Mouse (Mus musculus): ENCODE results near the gene Hoxb9. TPM values are rescaled to one million over a fixed set of nuclear protein-coding genes. Genes with fewer than 3 reads are reported as not detected.

Gene Hoxb9
- polyA plus RNA-seq, 1 experiment from 2014 or later, result 22.4 TPM

DNA sequence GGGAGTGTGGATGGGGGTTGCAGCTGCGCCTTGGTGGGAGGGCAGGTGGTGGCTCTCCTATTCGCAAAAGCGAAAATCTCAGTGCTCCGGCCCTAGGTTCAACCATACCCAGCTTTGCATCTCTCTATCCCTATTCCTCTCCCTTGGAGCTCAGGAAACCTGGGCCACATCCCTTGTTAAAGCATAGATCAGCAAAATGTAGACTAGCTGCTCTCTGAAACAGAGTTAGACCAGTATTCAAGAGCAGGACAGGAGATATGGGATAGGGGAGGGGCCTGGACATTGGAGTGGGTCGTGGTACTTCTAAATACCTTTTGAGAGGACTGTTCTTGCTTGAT is 44.1 kb downstream of the Hoxb9 start:
- Histone ChIP-seq H3K9me3 (ENCODE audit: control insufficient read depth, low read length) (no peaks in the 10 kb centered on the region), H3K27me3 (ENCODE audit: control insufficient read depth, insufficient read depth, low read length) (peaks cover 89% of the 10 kb centered on the region), H3K9ac (peak overlapping the region; percentile 97), H3K36me3 (replicated peaks; ENCODE audit: control insufficient read depth, insufficient read depth) (no peaks in the 10 kb centered on the region), H3K4me2 (replicated peaks) (peak overlapping the region; percentile 77), H3K4me1 (replicated peaks; ENCODE audit: control insufficient read depth, insufficient read depth, low read length) (no peaks in the 10 kb centered on the region; the same call in 1 of the 2 replicates), H3K4me3 (replicated peaks; ENCODE audit: low read length) (peak overlapping the region; percentile 48), H3K27ac (peak overlapping the region; percentile 99)
- no peak for DNase-seq (ENCODE audit: low spot score)
- WGBS, result under 1% methylated on average over 5 of the region's 5 CpGs
- no peak for ATAC-seq (ENCODE audit: low FRiP score)

DNA sequence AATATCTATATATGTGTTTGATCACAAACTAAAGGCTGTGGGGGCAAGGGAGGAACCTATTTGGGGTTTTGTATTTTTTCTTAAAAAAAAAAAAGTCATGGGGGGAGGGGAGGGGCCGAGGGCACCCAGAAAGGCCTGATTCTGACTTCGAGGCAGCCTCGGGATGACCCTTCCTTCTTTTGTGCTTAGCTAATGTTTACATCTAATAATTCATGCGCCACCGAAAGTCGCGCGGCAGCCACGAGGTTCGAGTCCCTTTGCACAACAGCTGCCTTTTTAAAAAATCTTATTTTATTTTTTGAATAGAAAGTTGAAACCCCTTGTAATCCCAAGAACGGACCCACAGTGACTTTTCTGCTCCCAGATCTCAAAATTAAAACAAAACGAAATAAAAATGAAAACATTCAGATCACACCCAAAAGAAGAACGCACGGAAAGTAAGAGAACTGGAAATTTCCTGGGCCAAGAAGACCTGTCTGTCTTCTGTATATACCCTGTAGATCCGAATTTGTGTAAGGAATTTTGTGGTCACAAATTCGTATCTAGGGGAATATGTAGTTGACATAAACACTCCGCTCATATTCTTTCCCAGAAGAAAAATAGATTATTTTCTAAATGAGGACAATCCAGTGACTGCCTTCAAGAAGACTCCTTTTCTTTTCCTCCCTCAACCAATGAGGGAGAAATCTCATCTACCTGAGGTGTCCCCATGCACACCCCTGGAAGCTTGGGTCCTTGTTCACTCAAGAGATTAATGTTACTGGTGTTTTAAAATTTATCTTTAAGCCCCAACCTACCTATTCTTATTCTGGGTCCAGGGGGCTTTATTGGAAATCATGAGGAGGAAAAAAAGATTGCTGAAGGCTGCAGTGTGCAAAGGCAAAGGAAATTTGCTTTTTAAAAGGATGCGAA is 45.7 kb downstream of the Hoxb9 start:
- DNase-seq (ENCODE audit: low spot score) (no peak), ATAC-seq (ENCODE audit: low FRiP score) (no peak)
- WGBS, result 5% methylated on average over 18 of the region's 18 CpGs
- no peaks in the 10 kb centered on the region; the same call in 1 of the 2 replicates for H3K4me1 ChIP-seq (replicated peaks; ENCODE audit: control insufficient read depth, insufficient read depth, low read length)
- peak overlapping the region; percentile 48 for H3K4me3 ChIP-seq (replicated peaks; ENCODE audit: low read length)
- H3K36me3 ChIP-seq (replicated peaks; ENCODE audit: control insufficient read depth, insufficient read depth), result no peaks in the 10 kb centered on the region
- peak overlapping the region; percentile 97 for H3K9ac ChIP-seq
- H3K27me3 ChIP-seq (ENCODE audit: control insufficient read depth, insufficient read depth, low read length), result peaks cover 90% of the 10 kb centered on the region
- no peaks in the 10 kb centered on the region for H3K9me3 ChIP-seq (ENCODE audit: control insufficient read depth, low read length)
- H3K27ac ChIP-seq, result peak overlapping the region; percentile 99
- peak overlapping the region; percentile 77 for H3K4me2 ChIP-seq (replicated peaks)

DNA sequence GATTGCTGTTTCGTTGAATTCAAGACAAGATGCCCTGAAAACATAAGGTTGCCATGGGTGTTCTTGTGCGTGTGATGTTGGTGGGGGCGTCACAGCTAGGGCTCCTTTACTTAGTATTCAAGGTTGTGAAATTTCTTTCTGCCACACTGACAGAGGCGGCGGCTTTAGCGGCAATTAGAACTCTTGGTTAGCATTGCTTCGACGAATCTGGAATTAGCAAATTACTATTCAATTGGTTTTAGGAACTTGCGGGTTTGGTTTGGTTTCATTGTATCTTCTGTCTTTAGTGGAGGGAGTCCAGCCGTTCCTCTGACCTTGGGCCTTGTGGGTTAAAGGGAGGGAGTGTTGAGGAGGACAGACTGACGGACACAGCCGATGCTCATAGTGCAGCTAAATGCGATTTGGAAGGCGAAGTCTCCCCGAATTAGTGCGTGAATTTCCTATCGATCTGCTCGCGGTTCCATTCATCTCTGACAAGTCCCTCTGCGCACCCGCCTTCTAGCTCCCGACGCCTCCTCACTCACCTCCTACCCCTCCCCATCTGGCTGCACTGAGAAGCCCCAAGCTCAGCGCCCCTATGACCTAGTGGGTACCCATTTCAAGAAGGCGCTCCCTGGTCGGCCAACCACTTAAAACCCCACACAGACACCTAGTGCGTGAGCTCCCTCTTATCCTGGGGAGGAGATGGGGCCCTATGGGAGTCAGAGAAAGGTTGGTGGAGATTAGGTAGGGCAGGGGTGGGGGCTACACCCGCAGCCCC is 46.5 kb downstream of the Hoxb9 start, which contains the start of gene Hoxb4:
TSS of gene Hoxb4 (plus strand) at position 660 of the 760 bp plus-strand sequence.
- ATAC-seq (ENCODE audit: low FRiP score) (peak; percentile 51), DNase-seq (ENCODE audit: low spot score) (no peak)
- peak within 1 kb of the TSS; percentile 99 for H3K27ac ChIP-seq
- no peaks in the 10 kb centered on the region; the same call in 1 of the 2 replicates for H3K4me1 ChIP-seq (replicated peaks; ENCODE audit: control insufficient read depth, insufficient read depth, low read length)
- H3K4me3 ChIP-seq (replicated peaks; ENCODE audit: low read length), result peak within 1 kb of the TSS; percentile 48
- H3K36me3 ChIP-seq (replicated peaks; ENCODE audit: control insufficient read depth, insufficient read depth), result no peaks in the 10 kb centered on the region
- H3K4me2 ChIP-seq (replicated peaks), result peak within 1 kb of the TSS; percentile 77
- 1% methylated on average over 28 of the region's 28 CpGs for WGBS
- no peaks in the 10 kb centered on the region for H3K9me3 ChIP-seq (ENCODE audit: control insufficient read depth, low read length)
- H3K9ac ChIP-seq, result peak within 1 kb of the TSS; percentile 97
- peaks cover 90% of the 10 kb centered on the region for H3K27me3 ChIP-seq (ENCODE audit: control insufficient read depth, insufficient read depth, low read length)

DNA sequence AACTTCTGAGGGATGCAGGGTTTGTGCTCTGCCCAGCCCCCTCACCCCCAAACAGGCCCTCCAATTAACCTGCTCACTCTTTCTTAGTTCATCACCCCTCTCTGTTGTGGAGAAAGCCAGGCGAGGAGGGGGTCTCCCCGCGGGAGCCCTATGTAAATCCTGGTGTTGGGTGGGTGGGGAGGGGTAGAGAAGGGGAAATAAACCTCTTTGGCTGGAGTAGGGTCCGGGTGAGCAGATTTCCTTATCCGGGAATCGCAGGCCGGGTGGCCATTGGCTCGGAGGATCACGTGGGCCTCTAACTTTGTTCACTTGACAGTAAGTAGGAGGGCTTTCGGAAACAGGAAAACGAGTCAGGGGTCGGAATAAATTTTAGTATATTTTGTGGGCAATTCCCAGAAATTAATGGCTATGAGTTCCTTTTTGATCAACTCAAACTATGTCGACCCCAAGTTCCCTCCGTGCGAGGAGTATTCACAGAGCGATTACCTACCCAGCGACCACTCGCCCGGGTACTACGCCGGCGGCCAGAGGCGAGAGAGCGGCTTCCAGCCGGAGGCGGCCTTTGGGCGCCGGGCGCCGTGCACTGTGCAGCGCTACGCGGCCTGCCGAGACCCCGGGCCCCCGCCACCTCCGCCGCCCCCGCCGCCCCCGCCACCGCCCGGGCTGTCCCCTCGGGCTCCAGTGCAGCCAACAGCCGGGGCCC is 47.3 kb downstream of the Hoxb9 start:
- ATAC-seq (ENCODE audit: low FRiP score), result peak; percentile 71
- Histone ChIP-seq H3K4me3 (replicated peaks; ENCODE audit: low read length) (peak overlapping the region; percentile 48), H3K27ac (peak overlapping the region; percentile 99), H3K4me2 (replicated peaks) (peak overlapping the region; percentile 77), H3K36me3 (replicated peaks; ENCODE audit: control insufficient read depth, insufficient read depth) (no peaks in the 10 kb centered on the region), H3K9me3 (ENCODE audit: control insufficient read depth, low read length) (no peaks in the 10 kb centered on the region), H3K9ac (peak overlapping the region; percentile 97), H3K4me1 (replicated peaks; ENCODE audit: control insufficient read depth, insufficient read depth, low read length) (no peaks in the 10 kb centered on the region; the same call in 1 of the 2 replicates), H3K27me3 (ENCODE audit: control insufficient read depth, insufficient read depth, low read length) (peaks cover 90% of the 10 kb centered on the region)
- under 1% methylated on average over 36 of the region's 45 CpGs for WGBS
- peak; percentile 77 for DNase-seq (ENCODE audit: low spot score)

DNA sequence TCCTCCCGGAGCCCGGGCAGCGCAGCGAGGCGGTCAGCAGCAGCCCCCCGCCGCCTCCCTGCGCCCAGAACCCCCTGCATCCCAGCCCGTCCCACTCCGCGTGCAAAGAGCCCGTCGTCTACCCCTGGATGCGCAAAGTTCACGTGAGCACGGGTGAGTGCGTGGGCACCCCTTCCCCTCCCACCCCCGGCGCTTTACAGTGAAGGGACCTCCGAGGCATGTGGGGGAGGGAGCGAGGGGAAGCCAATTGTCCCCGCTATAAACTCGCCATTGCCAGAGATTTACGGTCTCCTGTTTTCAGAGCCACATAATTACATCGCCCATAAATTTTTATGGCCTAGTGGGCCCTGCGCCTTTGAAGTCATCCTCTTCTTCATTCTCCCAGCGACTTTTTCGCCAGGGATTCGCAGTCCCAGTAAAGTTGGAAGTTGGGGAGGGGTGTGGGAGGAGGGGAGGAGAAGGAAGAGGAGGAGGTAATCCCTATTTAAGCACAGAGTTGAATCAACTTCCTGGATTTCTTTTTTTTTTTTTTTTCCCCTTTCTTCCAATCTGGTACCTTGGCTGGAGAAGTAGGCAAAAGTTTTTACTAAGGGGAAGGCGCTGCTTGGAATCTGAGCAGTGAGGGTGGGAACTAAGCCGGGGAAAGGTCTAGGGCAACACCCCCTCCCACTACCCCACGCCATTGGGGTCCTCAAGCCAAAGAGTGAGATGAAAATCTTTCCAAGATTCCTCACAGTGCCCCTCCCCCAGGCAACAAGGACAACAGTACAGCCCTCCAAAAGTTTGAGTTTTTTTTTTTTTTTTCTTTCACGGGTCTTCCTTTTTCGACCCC is 48.0 kb downstream of the Hoxb9 start:
- H3K9me3 ChIP-seq (ENCODE audit: control insufficient read depth, low read length), result no peaks in the 10 kb centered on the region
- no peaks in the 10 kb centered on the region for H3K36me3 ChIP-seq (replicated peaks; ENCODE audit: control insufficient read depth, insufficient read depth)
- H3K27ac ChIP-seq, result peak overlapping the region; percentile 99
- WGBS, result under 1% methylated on average over 33 of the region's 34 CpGs
- peak; percentile 58 for ATAC-seq (ENCODE audit: low FRiP score)
- H3K4me3 ChIP-seq (replicated peaks; ENCODE audit: low read length), result peak overlapping the region; percentile 48
- H3K9ac ChIP-seq, result peak overlapping the region; percentile 97
- H3K27me3 ChIP-seq (ENCODE audit: control insufficient read depth, insufficient read depth, low read length), result peaks cover 88% of the 10 kb centered on the region
- peak overlapping the region; percentile 77 for H3K4me2 ChIP-seq (replicated peaks)
- H3K4me1 ChIP-seq (replicated peaks; ENCODE audit: control insufficient read depth, insufficient read depth, low read length), result no peaks in the 10 kb centered on the region
- no peak for DNase-seq (ENCODE audit: low spot score)

DNA sequence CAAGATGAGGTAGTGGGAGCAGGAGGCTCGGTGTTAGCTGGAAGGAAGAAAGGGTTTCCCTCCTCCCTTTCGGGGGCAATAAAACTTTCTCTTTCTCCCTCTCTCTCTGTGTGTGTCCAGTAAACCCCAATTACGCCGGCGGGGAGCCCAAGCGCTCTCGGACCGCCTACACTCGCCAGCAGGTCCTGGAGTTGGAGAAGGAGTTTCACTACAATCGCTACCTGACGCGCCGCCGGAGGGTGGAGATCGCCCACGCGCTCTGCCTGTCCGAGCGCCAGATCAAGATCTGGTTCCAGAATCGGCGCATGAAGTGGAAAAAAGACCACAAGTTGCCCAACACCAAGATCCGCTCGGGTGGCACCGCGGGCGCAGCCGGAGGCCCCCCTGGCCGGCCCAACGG is 48.7 kb downstream of the Hoxb9 start:
- Histone ChIP-seq H3K9ac (peak overlapping the region; percentile 97), H3K4me2 (replicated peaks) (peak overlapping the region; percentile 77), H3K4me1 (replicated peaks; ENCODE audit: control insufficient read depth, insufficient read depth, low read length) (no peaks in the 10 kb centered on the region), H3K27me3 (ENCODE audit: control insufficient read depth, insufficient read depth, low read length) (peaks cover 88% of the 10 kb centered on the region), H3K27ac (peak overlapping the region; percentile 99), H3K9me3 (ENCODE audit: control insufficient read depth, low read length) (no peaks in the 10 kb centered on the region), H3K4me3 (replicated peaks; ENCODE audit: low read length) (peak overlapping the region; percentile 48), H3K36me3 (replicated peaks; ENCODE audit: control insufficient read depth, insufficient read depth) (no peaks in the 10 kb centered on the region)
- WGBS, result under 1% methylated on average over 29 of the region's 29 CpGs
- ATAC-seq (ENCODE audit: low FRiP score) (no peak), DNase-seq (ENCODE audit: low spot score) (no peak)

DNA sequence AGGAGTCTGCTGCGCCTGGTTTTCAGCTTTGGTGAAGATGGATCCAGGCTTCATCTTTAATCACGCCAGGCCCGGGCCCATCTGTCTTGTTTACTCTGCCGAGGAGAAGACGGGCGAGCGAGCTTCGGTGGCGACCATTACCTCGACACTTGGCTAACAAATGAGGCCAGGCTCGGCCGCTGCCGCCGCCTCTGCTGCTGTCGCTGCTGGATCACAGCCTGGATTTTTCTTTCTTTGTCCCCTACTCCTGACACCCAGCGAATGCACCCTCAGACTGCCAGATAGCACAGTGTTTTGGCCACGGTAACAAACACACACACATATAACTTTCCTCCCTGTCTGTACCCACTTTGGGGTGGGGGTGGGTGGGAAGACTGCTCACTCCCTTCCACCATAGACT is 49.4 kb downstream of the Hoxb9 start:
- 2% methylated on average over 17 of the region's 17 CpGs for WGBS
- DNase-seq (ENCODE audit: low spot score), result no peak
- ATAC-seq (ENCODE audit: low FRiP score), result no peak
- Histone ChIP-seq H3K27ac (peak overlapping the region; percentile 99), H3K4me3 (replicated peaks; ENCODE audit: low read length) (peak overlapping the region; percentile 48), H3K27me3 (ENCODE audit: control insufficient read depth, insufficient read depth, low read length) (peaks cover 88% of the 10 kb centered on the region), H3K9ac (peak overlapping the region; percentile 97), H3K4me1 (replicated peaks; ENCODE audit: control insufficient read depth, insufficient read depth, low read length) (no peaks in the 10 kb centered on the region), H3K36me3 (replicated peaks; ENCODE audit: control insufficient read depth, insufficient read depth) (no peaks in the 10 kb centered on the region), H3K9me3 (ENCODE audit: control insufficient read depth, low read length) (no peaks in the 10 kb centered on the region), H3K4me2 (replicated peaks) (peak overlapping the region; percentile 77)

DNA sequence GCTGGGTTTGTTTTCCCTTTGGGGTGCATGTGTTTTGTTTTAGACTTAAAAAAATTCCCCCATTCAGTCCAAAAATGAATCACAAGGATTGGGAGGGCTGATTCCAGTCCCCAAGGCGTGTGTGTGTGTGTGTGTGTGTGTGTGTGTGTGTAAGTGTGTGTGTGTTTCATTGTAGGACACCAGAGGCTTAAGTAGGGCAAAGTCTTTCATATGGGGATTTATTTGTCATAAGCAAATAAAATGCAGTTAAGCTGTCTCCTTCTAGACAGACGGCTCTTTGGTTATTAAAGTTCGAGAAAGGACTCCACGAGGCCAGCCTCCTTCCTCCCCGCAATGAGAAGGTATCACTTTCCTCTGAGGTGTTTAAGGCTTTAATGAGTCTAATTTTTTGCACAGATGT is 50.6 kb downstream of the Hoxb9 start:
- no peaks in the 10 kb centered on the region for H3K9me3 ChIP-seq (ENCODE audit: control insufficient read depth, low read length)
- ATAC-seq (ENCODE audit: low FRiP score) (no peak), DNase-seq (ENCODE audit: low spot score) (no peak)
- H3K4me1 ChIP-seq (replicated peaks; ENCODE audit: control insufficient read depth, insufficient read depth, low read length), result no peaks in the 10 kb centered on the region
- no peaks in the 10 kb centered on the region for H3K36me3 ChIP-seq (replicated peaks; ENCODE audit: control insufficient read depth, insufficient read depth)
- H3K27me3 ChIP-seq (ENCODE audit: control insufficient read depth, insufficient read depth, low read length), result peaks cover 89% of the 10 kb centered on the region
- WGBS, result 11% methylated on average over 5 of the region's 5 CpGs
- H3K4me3 ChIP-seq (replicated peaks; ENCODE audit: low read length), result peak overlapping the region; percentile 48
- H3K9ac ChIP-seq, result peak overlapping the region; percentile 97
- peak overlapping the region; percentile 99 for H3K27ac ChIP-seq
- H3K4me2 ChIP-seq (replicated peaks), result peak overlapping the region; percentile 77
